Mouse (Mus musculus): ENCODE results near the gene Pde4b.

DNA sequence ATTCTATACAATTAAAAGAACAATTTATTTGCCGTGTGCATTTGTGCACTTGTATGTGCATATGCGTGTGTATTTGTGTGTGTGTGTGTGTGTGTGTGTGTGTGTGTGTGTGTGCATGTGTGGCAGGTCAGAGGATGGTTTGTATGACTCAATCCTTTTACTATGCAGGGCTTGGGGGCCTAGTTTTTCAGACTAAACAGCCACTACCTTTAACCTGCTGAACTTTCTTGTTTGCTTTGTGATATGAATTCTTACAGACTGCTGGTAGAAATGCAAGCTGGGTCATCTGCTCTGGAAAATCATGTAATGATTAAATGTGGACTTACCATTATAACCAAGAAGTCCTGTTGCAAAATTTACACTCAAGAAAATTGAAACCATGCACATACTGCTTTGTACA lies 18.0 kb upstream of the Pde4b start:
- TF ChIP-seq ZC3H11A (IDR thresholded peaks at IDR 0.05; ENCODE audit: borderline replicate concordance, low read depth, low read length) (no peak), MAFK (IDR thresholded peaks at IDR 0.05; ENCODE audit: insufficient read depth, low read depth, low read length) (no peak), HCFC1 (IDR thresholded peaks at IDR 0.05; ENCODE audit: borderline replicate concordance, insufficient read depth, low read length) (no peak), ZNF384 (IDR thresholded peaks at IDR 0.05; ENCODE audit: low read depth, low read length) (no peak)
